In the genomic region with DNA sequence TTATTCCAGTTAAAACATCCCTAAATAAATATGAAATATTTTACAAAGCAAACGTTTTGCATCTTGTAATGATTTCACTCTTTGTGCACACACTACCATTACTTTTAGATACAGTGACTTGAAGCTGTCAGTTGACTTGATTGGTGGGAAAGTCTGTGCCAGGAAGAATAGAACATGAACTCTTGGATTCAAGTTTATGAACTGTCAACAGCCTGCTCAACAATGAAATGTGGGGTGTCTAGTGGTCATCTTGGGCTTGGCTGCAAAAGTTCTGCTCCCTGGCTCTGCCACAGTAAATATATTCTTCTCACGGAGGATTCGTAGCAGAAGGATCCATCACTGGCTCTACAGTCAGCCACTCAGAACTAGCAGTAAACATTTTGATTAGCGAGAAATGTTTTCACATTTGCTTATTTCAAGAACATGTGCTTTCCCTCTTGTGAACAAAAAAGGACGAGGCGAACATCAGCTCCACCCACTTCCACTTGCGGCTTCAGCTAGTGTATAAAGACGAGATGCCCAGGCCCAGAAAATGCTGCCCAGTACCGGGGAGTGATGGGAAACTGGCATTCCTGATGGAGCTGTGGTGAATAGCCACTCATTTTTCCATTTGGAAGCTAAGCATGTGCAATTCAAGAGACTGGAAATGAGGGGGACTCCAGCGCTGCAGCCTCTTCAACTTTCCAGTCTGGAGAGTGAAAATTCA, we compare ENCODE assay signal across 13 mouse cellular contexts. TPM values are rescaled to one million over a fixed set of nuclear protein-coding genes. Genes with fewer than 3 reads are reported as not detected.
A peak's percentile ranks its signal among the peaks of the same experiment; 100 is the strongest.
DNase-seq lines count a peak whose midpoint lies in the region; ATAC-seq and TF ChIP-seq lines count a peak whose summit lies in the region.
"Had no signal": no experiment of that assay in that cellular context is flagged by ENCODE, and none has a peak within 500 bp of the region (broad histone marks: within the 10 kb centered on the region; RNA-seq: fewer than 3 reads in every experiment).

No protein-coding gene starts in this region.

- H3K4me2 ChIP-seq in neural tube, embryonic 11.5 days (ENCODE audit: low read depth), result no peak overlapping the region
- H3K4me2 ChIP-seq in forebrain, postnatal 0 days (ENCODE audit: low read depth), result peak overlapping the region; percentile 35
- 0 out of 2 replicates have a peak overlapping the region, but pooled peaks have one; percentile 14 for H3K4me2 ChIP-seq in stomach, postnatal 0 days (replicated peaks; ENCODE audit: low read depth)
- H3K4me2 ChIP-seq: embryonic facial prominence, embryonic 13.5 days; liver, embryonic 11.5 days had no signal

- no peak for TF ChIP-seq EP300 in stomach, postnatal 0 days (optimal IDR thresholded peaks at IDR 0.05)

- H3K9ac ChIP-seq in neural tube, embryonic 11.5 days (ENCODE audit: low read length), result no peak overlapping the region
- no peak overlapping the region for H3K9ac ChIP-seq in forebrain, postnatal 0 days
- no peak overlapping the region for H3K9ac ChIP-seq in stomach, postnatal 0 days (ENCODE audit: low read length)
- H3K9ac ChIP-seq: embryonic facial prominence, embryonic 13.5 days had no signal

- peaks cover 8% of the 10 kb centered on the region for H3K4me1 ChIP-seq in neural tube, embryonic 11.5 days (ENCODE audit: control insufficient read depth, insufficient read depth, low read length)
- no peaks in the 10 kb centered on the region; the same call in 1 of the 2 replicates for H3K4me1 ChIP-seq in forebrain, postnatal 0 days (ENCODE audit: insufficient read depth)
- no peaks in the 10 kb centered on the region for H3K4me1 ChIP-seq in stomach, postnatal 0 days (replicated peaks; ENCODE audit: control insufficient read depth, insufficient read depth)

- 74% methylated on average over 10 of the region's 10 CpGs for WGBS in neural tube, embryonic 11.5 days
- WGBS in forebrain, postnatal 0 days, result 35% methylated on average over 10 of the region's 10 CpGs
- 52% methylated on average over 10 of the region's 10 CpGs for WGBS in stomach, postnatal 0 days

- no peak for ATAC-seq in neural tube, embryonic 11.5 days (ENCODE audit: insufficient read depth, low FRiP score, low TSS enrichment)
- peak; percentile 25; the same call in 1 of the 2 replicates for ATAC-seq in forebrain, postnatal 0 days
- no peak for ATAC-seq in stomach, postnatal 0 days (ENCODE audit: low FRiP score, low TSS enrichment)
- ATAC-seq in erythroid progenitor cell, adult 5-6 weeks (replicated peaks; ENCODE audit: low FRiP score, poor library complexity, severe bottlenecking), result no peak
- ATAC-seq: activated CD4-positive, CD25-positive, alpha-beta regulatory T cell, adult 4 months had no signal

- no peaks in the 10 kb centered on the region for H3K9me3 ChIP-seq in neural tube, embryonic 11.5 days (ENCODE audit: control insufficient read depth, low read length)
- H3K9me3 ChIP-seq in forebrain, postnatal 0 days (ENCODE audit: low read length), result no peaks in the 10 kb centered on the region
- H3K9me3 ChIP-seq in stomach, postnatal 0 days (ENCODE audit: control insufficient read depth, low read length), result no peaks in the 10 kb centered on the region
- H3K9me3 ChIP-seq: embryonic facial prominence, embryonic 13.5 days had no signal

- no peak overlapping the region for H3K4me3 ChIP-seq in neural tube, embryonic 11.5 days (ENCODE audit: low read depth, low read length)
- no peak overlapping the region for H3K4me3 ChIP-seq in forebrain, postnatal 0 days (ENCODE audit: low read depth, low read length)
- H3K4me3 ChIP-seq in stomach, postnatal 0 days (ENCODE audit: low read depth, low read length), result no peak overlapping the region
- H3K4me3 ChIP-seq: embryonic facial prominence, embryonic 13.5 days had no signal

- 0 out of 2 replicates have a peak overlapping the region, but pooled peaks have one; percentile 20 for H3K27ac ChIP-seq in neural tube, embryonic 11.5 days (ENCODE audit: low read depth, low read length)
- H3K27ac ChIP-seq in forebrain, postnatal 0 days (ENCODE audit: low read depth, low read length), result peak overlapping the region; percentile 35; the same call in 1 of the 2 replicates
- H3K27ac ChIP-seq in stomach, postnatal 0 days (replicated peaks), result no peak overlapping the region
- H3K27ac ChIP-seq: embryonic facial prominence, embryonic 13.5 days had no signal

- DNase-seq in layer of hippocampus, postnatal 10 days (ENCODE audit: low spot score in 2 of 2), result peak; percentile 39 to 47
- DNase-seq in layer of hippocampus, adult 11-12 months (ENCODE audit: low spot score), result no peak
- no peak for DNase-seq in neural tube, embryonic 11.5 days (ENCODE audit: low spot score)
- no peak for DNase-seq in neural tube, embryonic 10.5 days (ENCODE audit: extremely low spot score, low spot score)
- peak; percentile 41 for DNase-seq in forebrain, postnatal 0 days
- no peak for DNase-seq in stomach, postnatal 0 days (ENCODE audit: low spot score)
- no peak for DNase-seq in adrenal gland, postnatal 25 days
- DNase-seq: kidney, postnatal 36 days; thymus, postnatal 14 days had no signal

- no peaks in the 10 kb centered on the region for H3K36me3 ChIP-seq in neural tube, embryonic 11.5 days (ENCODE audit: control insufficient read depth, insufficient read depth, low read length)
- H3K36me3 ChIP-seq in forebrain, postnatal 0 days (ENCODE audit: insufficient read depth), result no peaks in the 10 kb centered on the region
- H3K36me3 ChIP-seq in stomach, postnatal 0 days (ENCODE audit: control insufficient read depth, insufficient read depth, low read length), result no peaks in the 10 kb centered on the region
- H3K36me3 ChIP-seq: embryonic facial prominence, embryonic 13.5 days had no signal

- H3K27me3 ChIP-seq in neural tube, embryonic 11.5 days (ENCODE audit: control insufficient read depth, insufficient read depth, low read length), result no peaks in the 10 kb centered on the region
- H3K27me3 ChIP-seq in forebrain, postnatal 0 days (ENCODE audit: insufficient read depth, low read length), result no peaks in the 10 kb centered on the region
- no peaks in the 10 kb centered on the region for H3K27me3 ChIP-seq in stomach, postnatal 0 days (ENCODE audit: control insufficient read depth, insufficient read depth, low read length)
- H3K27me3 ChIP-seq: embryonic facial prominence, embryonic 13.5 days had no signal

- no peak for TF ChIP-seq CTCF in forebrain, postnatal 0 days (IDR thresholded peaks at IDR 0.05; ENCODE audit: low read depth)
- no peak for TF ChIP-seq CTCF in stomach, postnatal 0 days (IDR thresholded peaks at IDR 0.05; ENCODE audit: low read depth)

RNA-seq across cellular contexts. Expression of gene Itga6, which starts 29.0 kb away (rescaled TPM):
- 10 to 100 TPM; 45.8 to 48.3 TPM for total RNA-seq in layer of hippocampus, postnatal 10 days (2021)
- 35.2 and 39.9 TPM in 2 replicates for polyA plus RNA-seq in neural tube, embryonic 11.5 days (2014; fragmentation: Nextera tagmentation; extraction: Ambion mirVana)
- 37.5 and 52.3 TPM in 2 replicates for total RNA-seq in forebrain, postnatal 0 days (2014; rRNA removed)
- 11.7 and 16.8 TPM in 2 replicates for polyA plus RNA-seq in forebrain, postnatal 0 days (2015; fragmentation: Nextera tagmentation; extraction: Ambion mirVana)
- 51.5 and 51.9 TPM in 2 replicates for polyA plus RNA-seq in stomach, postnatal 0 days (2015; fragmentation: Nextera tagmentation; extraction: Ambion mirVana)
- 4.7 and 9.6 TPM in 2 replicates for total RNA-seq in erythroid progenitor cell, adult 5-6 weeks (2015; ENCODE audit: low replicate concordance)
- 3.6 and 7.6 TPM in 2 replicates for total RNA-seq in erythroid progenitor cell, adult 5-6 weeks (2017; ENCODE audit: low replicate concordance)
- 166 and 179 TPM in 2 replicates for total RNA-seq in adrenal gland, postnatal 25 days (2021)

Comparison
In these comparisons a context has a peak if more than half of its experiments do, and no peak if none do; other contexts are left out.
1. DNase-seq: peak in layer of hippocampus, postnatal 10 days (2 of 2) and forebrain, postnatal 0 days (single experiment); none in layer of hippocampus, adult 11-12 months (single experiment), neural tube, embryonic 11.5 days (single experiment), neural tube, embryonic 10.5 days (single experiment), stomach, postnatal 0 days (single experiment) and adrenal gland, postnatal 25 days (single experiment).